Mouse (Mus musculus): ENCODE measurements around the gene Ipo11. TPM values are rescaled to one million over a fixed set of nuclear protein-coding genes. Genes with fewer than 3 reads are reported as not detected.
"Not testable (repeated sequence)": the region's sequence is repeated elsewhere in the genome, so short reads cannot be mapped to it uniquely, and the experiment has no call there.

The Ipo11 gene
- total RNA-seq (2015; ENCODE audit: low replicate concordance) (22.9 and 28.8 TPM in 2 replicates), total RNA-seq (2017; ENCODE audit: low replicate concordance) (14.8 and 16.0 TPM in 2 replicates)

DNA sequence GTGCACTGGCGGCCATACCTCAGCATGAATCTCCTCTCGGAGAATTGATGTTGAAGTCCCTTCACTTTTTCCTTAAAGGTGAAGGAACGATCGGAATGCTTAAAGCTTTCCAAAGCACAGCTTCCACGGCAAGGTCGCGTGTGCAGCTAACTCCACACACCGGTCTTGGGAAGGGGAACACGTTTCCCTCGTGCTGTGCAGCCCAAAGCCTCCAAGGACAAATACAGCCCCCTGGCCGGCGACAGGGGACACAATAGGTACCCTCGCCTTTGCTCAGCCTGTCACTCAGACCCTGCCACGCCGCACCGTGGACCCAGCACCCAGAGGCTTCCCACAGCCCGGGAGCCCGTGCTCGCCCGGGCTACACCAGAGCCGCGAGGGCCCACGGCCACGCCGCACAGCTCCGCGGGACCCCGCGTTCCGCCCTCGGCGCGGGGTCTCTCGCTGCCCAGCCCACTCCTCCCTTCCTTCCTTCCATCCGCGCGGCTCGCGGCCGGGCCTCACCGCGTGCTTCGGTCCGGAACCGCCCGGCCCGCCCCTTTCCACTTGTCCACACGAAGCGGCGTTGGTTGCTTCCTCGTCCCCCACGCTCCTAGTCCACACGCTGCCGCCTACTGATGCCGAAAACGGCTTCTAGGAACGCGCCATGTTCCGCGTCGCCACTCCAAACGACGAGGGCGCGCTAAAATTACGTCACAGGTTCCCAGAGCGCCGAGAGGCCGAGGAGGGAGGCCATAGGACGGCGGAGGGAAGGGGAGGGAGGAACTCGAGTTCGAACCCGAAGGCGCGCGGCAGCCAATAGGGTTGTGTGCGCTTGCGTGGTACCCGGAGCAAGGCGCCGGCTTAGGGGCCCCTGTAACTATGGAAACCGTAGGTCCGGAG, at the start of gene Ipo11:
Gene Ipo11 (minus strand): TSS at position 703 of the 882 bp plus-strand sequence.
- ATAC-seq (replicated peaks; ENCODE audit: low FRiP score, poor library complexity, severe bottlenecking), result peak; percentile 98

DNA sequence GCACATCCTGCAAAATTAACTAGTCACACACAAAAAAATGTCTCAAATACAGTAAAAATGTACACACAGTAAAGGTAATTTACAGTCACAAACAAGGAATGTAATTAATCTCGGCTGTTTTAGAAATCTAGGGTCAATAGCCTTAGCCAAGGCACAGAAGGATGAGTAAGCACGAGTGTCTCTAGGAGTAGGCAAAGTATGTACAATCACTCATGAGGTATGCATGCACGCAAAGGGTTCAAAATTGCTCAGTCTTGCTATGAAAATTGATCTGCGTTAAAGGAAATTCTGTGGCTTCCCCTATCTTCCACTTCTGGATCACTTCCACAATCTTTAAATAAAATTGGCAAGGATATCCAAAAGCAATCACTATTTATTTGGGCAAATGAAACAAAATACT, 24.7 kb upstream of the Ipo11 start:
- ATAC-seq (replicated peaks; ENCODE audit: low FRiP score, poor library complexity, severe bottlenecking), result no peak

DNA sequence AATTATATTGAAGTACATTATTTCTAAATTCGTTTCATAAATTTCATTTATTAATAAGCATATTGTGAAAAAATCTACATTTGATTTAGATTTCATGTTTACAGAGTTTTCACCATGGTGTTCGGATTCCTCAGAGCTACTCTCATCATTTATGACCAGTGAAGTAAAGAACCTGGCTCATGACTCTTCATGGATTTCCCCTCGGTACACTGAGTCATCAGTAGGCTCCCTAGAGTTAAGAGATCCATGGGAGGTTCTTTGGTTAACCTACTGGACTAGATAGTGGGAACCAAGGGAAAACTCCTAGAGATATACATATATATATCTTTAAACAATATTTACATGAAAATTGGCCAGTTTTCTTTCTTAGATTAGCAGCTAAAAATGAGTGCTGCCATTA, 23.8 kb upstream of the Ipo11 start:
- no peak for ATAC-seq (replicated peaks; ENCODE audit: low FRiP score, poor library complexity, severe bottlenecking)

DNA sequence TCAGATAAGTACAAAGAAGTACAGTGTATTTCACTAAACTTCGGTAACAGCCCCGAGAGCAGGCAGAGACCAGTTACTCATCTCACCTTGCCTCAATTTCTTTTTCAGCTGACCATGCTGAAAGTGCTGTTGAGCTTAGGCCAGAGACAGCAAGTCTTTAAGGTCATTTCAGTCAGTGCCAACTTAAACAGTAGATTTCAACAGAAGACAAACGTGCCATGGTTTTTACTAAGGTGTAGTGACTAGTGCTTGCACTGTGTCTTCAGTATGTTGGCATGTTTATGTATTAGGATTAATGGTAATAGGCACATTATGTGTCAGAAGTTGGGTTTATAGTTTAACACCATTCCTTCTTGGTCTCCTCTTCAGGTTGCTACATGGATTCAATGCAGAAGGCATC, 21.5 kb upstream of the Ipo11 start:
- ATAC-seq (replicated peaks; ENCODE audit: low FRiP score, poor library complexity, severe bottlenecking), result no peak

DNA sequence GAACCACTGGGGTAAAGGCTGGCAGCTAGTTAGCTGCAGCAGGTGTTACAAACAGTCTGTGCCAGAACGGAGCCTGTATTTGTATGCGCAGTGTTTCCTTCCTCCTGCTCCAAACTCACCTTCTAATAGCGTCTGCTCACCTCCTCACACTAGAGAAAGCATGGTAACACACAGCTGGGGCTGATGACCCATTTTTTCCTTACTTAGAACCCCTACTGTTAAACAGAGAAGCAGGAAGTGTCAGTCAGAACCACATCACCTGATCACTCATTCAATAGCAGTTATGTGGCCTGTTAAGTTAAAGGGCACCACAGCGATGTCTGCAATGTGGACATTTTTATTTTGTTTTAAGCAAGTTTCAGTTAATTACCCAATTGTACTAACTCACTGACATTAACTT, 20.8 kb upstream of the Ipo11 start:
- 0 out of 2 replicates have a peak, but pooled peaks have one; percentile 12 for ATAC-seq (replicated peaks; ENCODE audit: low FRiP score, poor library complexity, severe bottlenecking)

DNA sequence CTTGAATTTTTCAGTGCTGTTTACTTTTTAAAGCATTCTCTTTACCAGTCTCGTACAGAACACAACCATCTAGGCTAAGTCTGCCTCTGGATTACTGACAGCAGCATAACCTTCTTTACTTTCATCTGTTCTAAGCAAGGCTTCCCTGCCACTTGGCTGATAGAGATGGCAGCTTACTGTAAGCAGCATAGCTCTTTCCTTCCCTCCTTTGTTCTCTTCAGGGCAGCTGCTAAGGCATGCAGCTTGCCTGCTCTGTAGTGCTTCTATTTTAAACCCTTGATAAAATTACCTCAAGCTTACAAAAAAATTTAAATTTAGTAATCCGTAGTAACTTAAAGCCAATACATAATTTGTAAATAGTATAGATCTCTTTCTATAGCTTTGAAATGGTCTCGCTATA, 18.1 kb upstream of the Ipo11 start:
- no peak for ATAC-seq (replicated peaks; ENCODE audit: low FRiP score, poor library complexity, severe bottlenecking)

DNA sequence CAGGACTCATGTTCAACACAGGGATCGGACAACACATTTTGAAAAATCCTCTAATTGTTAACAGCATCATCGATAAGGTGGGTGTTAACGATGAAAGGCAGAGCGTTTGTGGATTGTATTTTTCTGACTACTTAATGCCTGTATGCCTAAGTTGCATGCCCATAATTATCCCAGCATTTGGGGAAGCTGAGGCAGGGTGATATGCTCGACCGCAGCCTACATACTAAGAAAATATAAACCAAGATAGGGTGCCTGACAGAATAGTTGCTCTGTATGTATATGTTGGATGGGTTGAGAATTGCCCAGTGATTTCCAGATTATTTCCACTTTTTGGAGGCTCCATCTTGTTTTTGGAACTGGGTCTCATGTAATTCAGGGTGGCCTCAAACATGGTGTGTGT, 10.8 kb upstream of the Ipo11 start:
- no peak for ATAC-seq (replicated peaks; ENCODE audit: low FRiP score, poor library complexity, severe bottlenecking)

DNA sequence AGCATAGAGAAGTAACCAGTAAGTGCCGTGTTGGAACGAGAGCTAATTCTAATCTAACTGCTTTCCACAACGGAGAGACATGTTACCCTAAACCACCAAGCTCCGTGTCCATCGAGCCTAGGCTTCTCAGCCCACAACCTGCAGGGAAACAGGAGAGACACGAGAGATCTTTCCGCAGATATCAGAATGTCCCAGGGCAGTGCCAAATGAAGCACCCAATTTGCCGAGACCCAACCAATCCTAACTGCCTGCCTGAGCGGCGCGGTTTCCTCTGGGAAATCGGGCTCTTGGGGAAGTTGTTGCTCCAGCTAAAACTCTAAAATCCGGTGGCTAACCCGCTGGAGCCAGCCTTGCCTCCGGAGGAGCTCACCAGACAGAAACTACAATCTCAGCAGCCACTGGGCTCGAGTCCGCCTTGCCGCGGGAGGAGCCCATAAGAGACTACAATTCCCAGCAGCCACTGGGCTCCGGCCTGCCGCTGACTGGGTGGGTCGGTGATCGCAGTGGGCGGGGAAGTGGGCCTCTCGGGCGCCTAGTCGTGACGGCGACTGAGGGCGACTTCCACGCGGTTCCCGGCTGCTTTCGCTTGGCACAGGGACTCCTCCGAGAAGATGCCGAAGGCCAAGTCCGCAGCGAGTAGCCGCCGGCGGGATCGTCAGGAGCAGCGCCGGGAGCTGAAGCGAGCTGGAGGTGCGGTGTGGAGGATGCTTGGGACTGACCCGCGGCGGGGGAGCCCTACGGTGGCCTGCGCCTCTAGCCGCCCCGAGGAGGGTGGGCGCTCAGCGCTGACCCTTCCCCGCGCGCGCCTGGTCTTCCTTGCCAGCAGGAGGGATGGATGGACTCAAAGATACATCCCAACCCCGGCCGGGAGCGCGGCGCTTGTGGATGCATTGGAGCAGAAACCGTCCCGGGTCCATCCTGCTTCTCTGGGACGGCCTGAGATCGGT, 10.1 kb upstream of the Ipo11 start, which contains the start of gene Dimt1:
Gene Dimt1 (plus strand): TSS at position 534 of the 947 bp plus-strand sequence.
- ATAC-seq (replicated peaks; ENCODE audit: low FRiP score, poor library complexity, severe bottlenecking), result peak; percentile 99

DNA sequence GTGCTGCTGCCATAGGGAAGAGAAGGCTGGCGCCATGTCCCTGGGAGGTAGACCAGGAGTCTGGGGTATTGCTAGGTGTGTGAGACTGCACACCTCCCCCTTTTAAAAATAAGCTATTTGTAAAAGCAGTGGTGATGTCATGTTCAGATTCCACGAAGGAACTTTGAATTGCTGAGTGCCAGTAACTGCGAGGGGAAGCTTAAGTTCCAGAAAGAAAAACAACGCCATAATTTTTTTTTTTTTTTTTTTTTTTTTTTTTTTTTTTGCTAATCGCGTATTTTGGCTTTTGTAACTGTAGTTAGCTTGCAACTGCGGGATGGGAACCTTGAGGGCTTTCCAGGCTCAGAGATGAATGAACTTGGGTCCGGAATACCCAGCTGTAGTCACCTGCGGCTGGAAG, 8.8 kb upstream of the Ipo11 start:
- no peak for ATAC-seq (replicated peaks; ENCODE audit: low FRiP score, poor library complexity, severe bottlenecking)

DNA sequence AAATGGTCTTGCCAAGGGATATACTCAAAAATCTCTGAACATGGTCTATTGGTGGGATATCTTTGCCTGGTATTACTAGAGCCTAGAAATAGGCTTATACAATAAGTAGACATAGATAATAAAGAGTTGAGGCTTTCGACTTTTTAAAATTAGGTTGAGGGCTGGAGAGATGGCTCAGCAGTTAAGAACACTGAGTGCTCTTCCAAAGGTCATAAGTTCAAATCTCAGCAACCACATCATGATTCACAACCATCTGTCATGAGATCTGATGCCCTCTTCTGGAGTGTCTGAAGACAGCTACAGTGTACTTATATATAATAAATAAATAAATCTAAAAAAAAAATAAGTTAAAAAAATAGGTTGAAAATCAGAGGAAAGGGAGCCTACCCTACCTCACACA, 6.0 kb upstream of the Ipo11 start:
- ATAC-seq (replicated peaks; ENCODE audit: low FRiP score, poor library complexity, severe bottlenecking), result no peak

DNA sequence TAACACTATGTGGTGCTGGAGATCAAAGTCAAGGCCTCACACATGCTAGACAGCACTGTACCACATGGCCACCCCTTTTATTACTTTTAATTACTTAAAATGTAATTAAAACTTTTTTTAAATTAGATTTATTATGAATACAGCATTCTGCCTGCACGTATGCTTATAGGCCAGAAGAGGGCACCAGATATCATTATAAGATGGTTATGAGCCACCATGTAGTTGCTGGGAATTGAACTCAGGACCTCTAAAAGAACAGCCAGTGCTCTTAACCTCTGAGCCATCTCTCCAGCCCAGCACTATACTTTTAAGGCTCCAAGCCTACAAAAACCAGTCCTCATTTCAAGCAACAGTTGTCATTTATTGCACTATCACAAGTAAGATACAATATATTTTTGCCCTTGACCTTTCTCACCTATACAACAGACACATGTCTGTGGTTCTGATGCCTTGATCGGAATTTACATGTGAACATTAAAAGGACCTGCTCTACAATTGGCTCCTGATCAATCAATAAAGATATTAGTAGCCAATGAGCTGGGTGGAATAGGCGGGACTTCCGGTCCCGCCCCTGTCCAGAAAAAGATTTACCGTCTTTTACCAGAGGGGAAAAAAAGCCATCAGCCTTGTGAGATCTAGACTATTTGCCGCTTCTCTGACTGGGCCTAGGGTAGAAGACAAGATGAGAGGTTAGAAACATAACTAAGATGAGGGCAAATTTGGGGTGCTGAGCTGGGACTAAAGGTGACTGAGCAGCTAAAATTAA, 4.6 kb upstream of the Ipo11 start:
- no peak for ATAC-seq (replicated peaks; ENCODE audit: low FRiP score, poor library complexity, severe bottlenecking)

DNA sequence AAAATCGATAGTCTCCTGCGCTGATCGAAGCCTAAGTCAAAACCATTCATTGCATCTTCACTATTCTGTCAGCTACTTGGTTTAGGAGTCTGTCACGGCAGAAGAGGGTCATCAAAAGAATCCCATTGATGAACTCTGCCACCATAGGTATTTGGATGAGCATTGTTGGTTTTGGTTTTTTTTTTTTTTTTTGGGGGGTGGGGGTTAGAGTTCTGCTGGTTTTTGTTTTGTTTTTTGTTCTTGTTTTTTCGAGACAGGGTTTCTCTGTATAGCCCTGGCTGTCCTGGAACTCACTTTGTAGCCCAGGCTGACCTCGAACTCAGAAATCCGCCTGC, 347 bp upstream of the Ipo11 start:
- no peak for ATAC-seq (replicated peaks; ENCODE audit: low FRiP score, poor library complexity, severe bottlenecking)

DNA sequence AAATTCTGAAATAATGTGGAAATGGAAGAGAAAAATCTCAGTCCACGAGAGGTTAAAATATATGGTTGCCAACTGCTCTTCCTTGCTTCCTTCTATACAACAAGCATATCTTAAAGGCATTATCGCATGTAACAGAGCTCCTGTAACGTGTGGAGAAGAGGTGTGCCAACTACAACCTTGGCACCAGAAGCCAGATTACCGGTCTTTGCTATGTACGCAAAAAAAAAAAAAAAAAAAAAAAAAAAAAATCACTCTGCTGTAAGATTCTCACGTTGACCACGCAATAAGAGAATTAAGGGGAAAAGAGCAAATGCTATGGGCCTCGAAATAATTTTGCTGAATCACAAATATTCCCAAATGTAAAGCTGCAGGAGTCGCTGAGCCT, 895 bp downstream of the Ipo11 start:
- peak; percentile 51 for ATAC-seq (replicated peaks; ENCODE audit: low FRiP score, poor library complexity, severe bottlenecking)

DNA sequence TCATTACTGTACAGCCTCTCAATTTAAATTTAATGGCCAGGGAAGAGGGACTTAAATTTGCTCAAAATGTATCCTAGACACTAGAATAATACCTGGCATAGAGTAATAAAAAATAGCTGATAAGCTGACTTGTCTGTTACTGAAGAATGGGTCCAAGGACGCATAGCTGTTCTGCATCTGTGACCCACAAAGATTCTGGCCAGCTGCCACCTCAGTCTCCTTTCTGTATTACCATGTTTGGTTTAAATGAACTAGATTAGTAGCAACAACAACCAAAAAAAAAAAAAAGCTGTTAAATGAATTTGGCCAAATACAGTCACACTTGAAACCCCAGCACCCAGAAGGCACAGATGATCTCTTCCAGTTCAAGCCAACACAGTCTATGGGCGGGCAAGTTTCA, 7.6 kb downstream of the Ipo11 start:
- ATAC-seq (replicated peaks; ENCODE audit: low FRiP score, poor library complexity, severe bottlenecking), result no peak

DNA sequence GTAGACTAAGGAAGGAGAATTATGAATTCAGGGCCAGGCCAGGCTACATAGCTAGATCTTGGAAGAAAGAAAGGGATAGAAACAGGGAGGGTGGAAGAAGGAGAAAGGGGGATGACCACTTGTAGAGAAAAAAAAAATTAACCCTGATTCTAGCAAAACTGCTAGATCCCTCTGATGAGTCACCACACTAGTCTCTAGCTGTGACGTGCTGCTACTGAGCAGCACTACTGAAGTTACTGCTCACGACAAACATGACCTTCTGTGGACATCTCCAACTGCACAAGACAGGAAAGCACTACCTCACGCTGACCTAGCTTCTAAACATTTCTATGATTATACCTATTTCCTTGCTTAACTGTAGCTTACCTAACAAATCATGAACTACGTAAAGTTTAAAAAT, 8.5 kb downstream of the Ipo11 start:
- ATAC-seq (replicated peaks; ENCODE audit: low FRiP score, poor library complexity, severe bottlenecking), result no peak

DNA sequence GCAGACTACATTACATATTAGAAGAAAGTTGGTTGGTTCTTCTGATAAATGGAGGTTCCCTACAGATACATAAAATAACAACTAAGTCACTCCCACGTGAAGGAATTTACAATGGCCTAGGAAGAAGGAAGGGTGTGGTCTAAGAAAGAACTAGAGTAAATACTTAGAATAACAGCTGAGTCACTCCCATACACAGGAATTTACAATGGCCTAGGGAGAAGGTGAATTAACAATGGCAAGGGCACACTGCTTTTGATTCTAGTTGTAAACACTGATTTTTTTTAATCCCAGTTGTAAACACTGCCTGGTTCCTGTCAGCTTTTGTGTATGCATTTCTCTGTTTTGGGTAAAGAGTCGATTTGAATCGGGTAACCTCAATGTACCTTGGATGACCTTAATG, 10.8 kb downstream of the Ipo11 start:
- ATAC-seq (replicated peaks; ENCODE audit: low FRiP score, poor library complexity, severe bottlenecking), result not testable (repeated sequence)

DNA sequence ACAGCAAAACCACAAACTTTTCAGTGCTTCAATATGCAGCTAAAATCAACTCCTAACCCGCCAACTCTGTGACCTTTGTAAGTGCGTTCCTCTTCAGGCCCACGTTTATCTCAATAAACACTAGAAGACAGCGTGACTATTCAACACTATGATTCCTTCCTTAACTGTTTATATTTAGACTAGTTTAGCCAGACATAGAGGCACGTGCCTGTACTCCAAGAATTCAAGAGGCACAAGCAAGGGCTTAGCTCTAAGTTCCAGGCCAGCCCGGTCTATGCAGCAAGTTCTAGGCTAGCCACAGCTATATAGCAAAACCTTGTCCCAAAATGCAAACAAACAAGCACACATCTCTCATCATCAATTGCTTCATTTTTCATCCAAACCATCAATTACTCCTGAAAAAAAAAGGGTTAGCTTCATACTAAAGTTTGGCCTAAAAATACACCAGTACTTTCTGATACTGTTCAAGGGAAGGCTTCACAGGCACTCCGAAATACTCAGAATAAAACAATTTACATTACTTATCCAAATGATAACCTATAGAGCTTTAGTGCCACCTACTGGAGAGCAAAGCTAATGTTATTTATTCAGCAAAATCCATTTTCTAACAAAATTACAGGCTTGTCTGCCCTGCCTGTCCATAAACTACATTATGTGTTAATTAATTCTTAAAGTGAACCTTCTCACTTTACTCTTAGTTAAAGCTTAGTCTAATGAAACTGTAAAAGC, 18.3 kb downstream of the Ipo11 start:
- ATAC-seq (replicated peaks; ENCODE audit: low FRiP score, poor library complexity, severe bottlenecking), result peak; percentile 58

DNA sequence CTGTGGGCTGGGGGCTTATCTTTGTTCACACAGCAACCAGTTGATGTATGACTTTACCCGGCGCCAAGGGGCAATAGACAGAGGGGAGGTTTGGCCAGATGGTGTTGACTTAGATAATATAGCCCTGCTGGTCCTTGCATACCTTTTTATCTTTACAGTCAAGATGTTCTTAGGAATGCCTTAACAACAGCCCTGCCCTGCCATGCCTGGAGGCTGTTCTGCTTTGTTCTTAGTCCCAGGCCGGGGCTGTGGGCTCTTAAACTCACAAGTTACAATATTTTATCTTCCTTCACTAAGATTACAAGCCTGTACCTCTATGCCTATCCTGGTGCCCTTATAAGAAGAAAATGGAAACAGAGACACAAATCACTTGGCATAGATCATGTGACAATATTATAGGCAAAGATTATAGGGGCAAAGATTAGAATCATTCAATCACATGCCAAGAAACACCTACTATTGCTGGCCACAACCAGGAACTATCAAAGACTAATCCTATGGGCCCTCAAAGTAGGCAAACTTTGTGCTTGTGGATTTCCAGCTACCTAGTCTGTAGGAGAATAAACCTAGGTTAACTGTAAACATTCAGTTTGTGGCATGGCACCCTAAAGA, 23.5 kb downstream of the Ipo11 start:
- no peak for ATAC-seq (replicated peaks; ENCODE audit: low FRiP score, poor library complexity, severe bottlenecking)

DNA sequence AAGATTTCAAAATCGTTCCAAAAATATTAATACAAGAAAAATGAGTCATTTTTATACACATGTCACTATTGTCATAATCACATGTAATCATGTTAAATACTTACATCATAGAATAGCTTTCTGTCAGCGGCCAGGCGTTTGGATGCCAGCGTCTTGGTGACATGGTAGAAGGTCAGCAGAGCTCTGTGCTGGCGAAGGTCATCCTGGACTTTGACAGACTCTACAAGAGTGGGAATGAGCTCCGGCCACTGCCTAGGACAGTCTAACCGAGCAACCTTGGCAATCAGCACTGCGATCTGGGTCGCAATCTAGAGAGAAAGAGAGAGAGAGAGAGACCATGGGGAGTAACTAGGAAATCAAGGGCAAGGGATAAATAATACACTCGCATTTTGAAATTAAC, 26.7 kb downstream of the Ipo11 start:
- ATAC-seq (replicated peaks; ENCODE audit: low FRiP score, poor library complexity, severe bottlenecking), result no peak

Data from erythroblast, adult 5-6 weeks (primary cell).